Mouse (Mus musculus) forebrain, postnatal 0 days (tissue): ENCODE data around the gene Rasal3. TPM values are rescaled to one million over a fixed set of nuclear protein-coding genes. Genes with fewer than 3 reads are reported as not detected.

Source experiments
- ATAC-seq: fragments of 200-750 bp; cut with Nextera tagmentation; 2 replicates; pipeline ENCODE4 v1.8.0; 2017; ENCODE audit warnings: mild to moderate bottlenecking, moderate library complexity
- DNase-seq: peaks from one replicate; pipeline ENCODE4 v3.0.0-alpha.2; 2015
- H3K27ac ChIP-seq: fragments of 300-500 bp; sonication (generic); 2 replicates; pipeline ENCODE4 v1.5.1; 2014; ENCODE audit warnings: low read depth, mild to moderate bottlenecking, antibody characterized with exemption, low read length, moderate library complexity, mixed read lengths
- H3K27me3 ChIP-seq: fragments of 300-500 bp; sonication (generic); 2 replicates; pipeline ENCODE4 v1.6.1; 2014; ENCODE audit warnings: mild to moderate bottlenecking, low read length, mixed read lengths; ENCODE audit not compliant: insufficient read depth
- H3K36me3 ChIP-seq: fragments of 300-500 bp; sonication (generic); 2 replicates; pipeline ENCODE4 v1.6.1; 2014; ENCODE audit warnings: mild to moderate bottlenecking, moderate library complexity; ENCODE audit not compliant: insufficient read depth
- H3K4me1 ChIP-seq: fragments of 300-500 bp; sonication (generic); 2 replicates; pipeline ENCODE4 v1.6.1; 2014; ENCODE audit warnings: antibody characterized with exemption; ENCODE audit not compliant: insufficient read depth
- H3K4me2 ChIP-seq: fragments of 300-500 bp; sonication (generic); 2 replicates; pipeline ENCODE4 v1.6.1; 2014; ENCODE audit warnings: low read depth, mild to moderate bottlenecking, moderate library complexity
- H3K4me3 ChIP-seq: fragments of 300-500 bp; sonication (generic); 2 replicates; pipeline ENCODE4 v1.5.1; 2014; ENCODE audit warnings: low read depth, low read length, mixed read lengths
- H3K9ac ChIP-seq: fragments of 300-500 bp; sonication (generic); 2 replicates; pipeline ENCODE4 v1.6.1; 2014; ENCODE audit warnings: mild to moderate bottlenecking
- H3K9me3 ChIP-seq: fragments of 300-500 bp; sonication (generic); 2 replicates; pipeline ENCODE4 v1.6.1; 2016; ENCODE audit warnings: low read length
- CTCF ChIP-seq: sonication (generic); IDR thresholded peaks from 2 replicates; pipeline ENCODE4 v1.5.1; 2016; ENCODE audit warnings: antibody characterized with exemption, control low read depth, low read depth
- WGBS: fragments of 180-500 bp; shearing (Covaris S2); extraction: QIAGEN DNeasy Blood & Tissue Kit; methylation state at CpG from one replicate; pipeline ENCODE4 v1.1.7; 2014; 5-methylcytosine and 5-hydroxymethylcytosine counted together
- polyA plus RNA-seq: library from polyadenylated mRNA; unstranded; fragments of >200 nt; fragmentation: Nextera tagmentation; extraction: Ambion mirVana; gene quantifications from 2 replicates; pipeline ENCODE4 v1.2.1, GENCODE M21; 2015
- total RNA-seq: library from RNA; depleted of rRNA; stranded (reverse); fragments of >200 nt; gene quantifications from 2 replicates; pipeline ENCODE4 v1.2.3, GENCODE M21; 2014

Rasal3 gene
- total and polyA plus RNA-seq, 2 experiments from 2014 or later, result 0.52 to 0.54 TPM

GRCm38 (mm10) chr17:32389101-32389659 lies 14.2 kb downstream of the Rasal3 start, which contains the start of gene Wiz:
Gene Wiz (minus strand): TSS chr17:32389439.
- peak within 1 kb of the TSS; percentile 82 for H3K27ac ChIP-seq
- H3K9ac ChIP-seq, result peak within 1 kb of the TSS; percentile 91
- H3K9me3 ChIP-seq, result no peaks in the 10 kb centered on the region
- H3K36me3 ChIP-seq, result peaks cover 24% of the 10 kb centered on the region
- peak within 1 kb of the TSS; percentile 75 for H3K4me3 ChIP-seq
- peaks cover 25% of the 10 kb centered on the region for H3K27me3 ChIP-seq
- ATAC-seq, result peak; percentile 89
- WGBS, result under 1% methylated on average over 39 of the region's 44 CpGs
- no peaks in the 10 kb centered on the region for H3K4me1 ChIP-seq
- TF ChIP-seq CTCF, result no peak
- H3K4me2 ChIP-seq, result peak within 1 kb of the TSS; percentile 93
- peak; percentile 96 for DNase-seq

GRCm38 (mm10) chr17:32388370-32389100 lies 14.8 kb downstream of the Rasal3 start:
- Histone ChIP-seq H3K27me3 (peaks cover 19% of the 10 kb centered on the region), H3K36me3 (peaks cover 30% of the 10 kb centered on the region), H3K4me2 (peak overlapping the region; percentile 93), H3K4me3 (peak overlapping the region; percentile 75), H3K9ac (peak overlapping the region; percentile 91), H3K27ac (peak overlapping the region; percentile 82), H3K4me1 (no peaks in the 10 kb centered on the region), H3K9me3 (no peaks in the 10 kb centered on the region)
- ATAC-seq (peak; percentile 70), DNase-seq (peak; percentile 43)
- no peak for TF ChIP-seq CTCF
- WGBS, result 1% methylated on average over 34 of the region's 39 CpGs

- DNase-seq (no peak), ATAC-seq (no peak)
- 33% methylated on average over 7 of the region's 7 CpGs for WGBS
- no peaks in the 10 kb centered on the region for H3K4me1 ChIP-seq
- H3K27me3 ChIP-seq, result peaks cover 13% of the 10 kb centered on the region
- H3K9me3 ChIP-seq, result no peaks in the 10 kb centered on the region
- peak overlapping the region; percentile 75 for H3K4me3 ChIP-seq
- H3K36me3 ChIP-seq, result peaks cover 36% of the 10 kb centered on the region
- peak overlapping the region; percentile 91 for H3K9ac ChIP-seq
- peak overlapping the region; percentile 93 for H3K4me2 ChIP-seq
- TF ChIP-seq CTCF, result no peak
- peak overlapping the region; percentile 21; the same call in 1 of the 2 replicates for H3K27ac ChIP-seq
Observed at GRCm38 (mm10) chr17:32387986-32388369, 15.4 kb downstream of the Rasal3 start.

- no peak overlapping the region for H3K9ac ChIP-seq
- TF ChIP-seq CTCF, result peak; percentile 51
- no peaks in the 10 kb centered on the region for H3K9me3 ChIP-seq
- H3K36me3 ChIP-seq, result peaks cover 44% of the 10 kb centered on the region
- ATAC-seq (no peak), DNase-seq (no peak)
- 75% methylated on average over 9 of the region's 9 CpGs for WGBS
- H3K27me3 ChIP-seq, result peaks cover 5% of the 10 kb centered on the region
- H3K4me1 ChIP-seq, result no peaks in the 10 kb centered on the region
- no peak overlapping the region for H3K4me3 ChIP-seq
- H3K27ac ChIP-seq, result no peak overlapping the region
- no peak overlapping the region for H3K4me2 ChIP-seq
Observed at GRCm38 (mm10) chr17:32386659-32387432, 16.5 kb downstream of the Rasal3 start.

DNA sequence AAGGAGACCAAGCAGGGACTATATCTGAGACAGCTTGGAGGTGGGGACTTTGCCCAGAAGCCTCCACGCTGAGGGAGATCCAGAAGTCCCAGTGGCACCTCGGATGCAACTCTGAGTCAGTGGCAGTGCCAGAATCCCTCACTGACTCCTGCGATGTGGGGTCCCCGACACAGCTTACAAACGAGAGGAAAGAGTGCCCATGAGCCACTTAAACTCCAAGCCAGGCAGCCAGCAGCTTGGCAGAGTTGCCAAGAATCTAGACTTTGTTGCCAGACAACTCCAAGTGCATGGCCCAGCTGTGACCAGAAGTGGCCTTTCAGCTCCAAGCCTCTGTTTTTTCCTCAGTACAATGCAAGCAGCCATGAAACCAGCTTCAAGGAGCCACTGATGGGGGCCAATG lies 19.7 kb downstream of the Rasal3 start:
- Histone ChIP-seq H3K4me2 (no peak overlapping the region), H3K4me1 (no peaks in the 10 kb centered on the region), H3K36me3 (peaks cover 58% of the 10 kb centered on the region), H3K27me3 (no peaks in the 10 kb centered on the region), H3K27ac (no peak overlapping the region), H3K9ac (no peak overlapping the region), H3K9me3 (no peaks in the 10 kb centered on the region), H3K4me3 (no peak overlapping the region)
- no peak for TF ChIP-seq CTCF
- ATAC-seq (no peak), DNase-seq (no peak)
- WGBS, result 61% methylated on average over 5 of the region's 5 CpGs

DNA sequence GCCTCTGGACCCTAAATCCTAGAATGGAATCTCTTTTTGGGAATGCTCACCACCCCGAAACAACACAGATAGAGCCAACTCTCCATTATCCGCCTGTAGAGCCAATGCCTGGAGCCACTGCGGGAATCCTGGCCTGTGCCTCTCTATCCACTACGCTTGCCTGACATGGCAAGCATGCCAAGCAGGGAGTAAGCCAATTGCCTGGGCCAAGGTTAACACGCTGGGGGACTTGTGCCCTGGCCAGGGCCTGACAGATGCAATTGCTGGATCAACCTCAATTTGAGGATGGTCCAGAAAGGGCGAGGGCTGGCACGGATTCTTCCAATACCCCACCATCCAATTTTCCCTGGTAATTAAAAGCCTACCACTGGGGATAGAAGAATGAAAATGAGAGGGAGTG lies 20.8 kb downstream of the Rasal3 start:
- Histone ChIP-seq H3K4me2 (no peak overlapping the region), H3K27me3 (no peaks in the 10 kb centered on the region), H3K36me3 (peaks cover 69% of the 10 kb centered on the region), H3K4me1 (no peaks in the 10 kb centered on the region), H3K9me3 (no peaks in the 10 kb centered on the region), H3K4me3 (no peak overlapping the region), H3K27ac (no peak overlapping the region), H3K9ac (no peak overlapping the region)
- WGBS, result 66% methylated on average over 7 of the region's 7 CpGs
- ATAC-seq (peak; percentile 70), DNase-seq (peak; percentile 66)
- no peak for TF ChIP-seq CTCF

GRCm38 (mm10) chr17:32378786-32379185 lies 24.6 kb downstream of the Rasal3 start:
- Histone ChIP-seq H3K36me3 (peaks cover 54% of the 10 kb centered on the region), H3K4me3 (no peak overlapping the region), H3K9me3 (no peaks in the 10 kb centered on the region), H3K9ac (no peak overlapping the region), H3K27ac (no peak overlapping the region), H3K4me1 (no peaks in the 10 kb centered on the region), H3K27me3 (no peaks in the 10 kb centered on the region), H3K4me2 (no peak overlapping the region)
- DNase-seq (no peak), ATAC-seq (no peak)
- no peak for TF ChIP-seq CTCF
- 75% methylated on average over 2 of the region's 2 CpGs for WGBS
